Mouse (Mus musculus) liver, embryonic 16.5 days (tissue): ENCODE results near the gene Gm20390. TPM values are rescaled to one million over a fixed set of nuclear protein-coding genes. Genes with fewer than 3 reads are reported as not detected.

ENCODE experiments used
- ATAC-seq: fragments of 200-750 bp; cut with Nextera tagmentation; 2 replicates; pipeline ENCODE4 v1.8.0; 2017; ENCODE audit warnings: low read depth, mild to moderate bottlenecking, moderate number of reproducible peaks, moderate library complexity
- H3K27ac ChIP-seq: fragments of 300-500 bp; sonication (generic); 2 replicates; pipeline ENCODE4 v1.5.1; 2014; ENCODE audit warnings: mild to moderate bottlenecking, low read length
- H3K27me3 ChIP-seq: fragments of 300-500 bp; sonication (generic); 2 replicates; pipeline ENCODE4 v1.6.1; 2014; ENCODE audit warnings: low read depth, low read length, mixed read lengths; ENCODE audit not compliant: control insufficient read depth, insufficient read depth
- H3K36me3 ChIP-seq: fragments of 300-500 bp; sonication (generic); 2 replicates; pipeline ENCODE4 v1.6.1; 2014; ENCODE audit warnings: mild to moderate bottlenecking; ENCODE audit not compliant: control insufficient read depth, insufficient read depth
- H3K4me1 ChIP-seq: fragments of 300-500 bp; sonication (generic); 2 replicates; pipeline ENCODE4 v1.6.1; 2014; ENCODE audit warnings: low read depth, low read length, mixed read lengths; ENCODE audit not compliant: control insufficient read depth
- H3K4me2 ChIP-seq: fragments of 300-500 bp; sonication (generic); 2 replicates; pipeline ENCODE4 v1.6.1; 2014; ENCODE audit warnings: low read depth, low read length, mixed read lengths
- H3K4me3 ChIP-seq: fragments of 300-500 bp; sonication (generic); 2 replicates; pipeline ENCODE4 v1.5.1; 2014; ENCODE audit warnings: low read depth, mild to moderate bottlenecking, low read length
- H3K9ac ChIP-seq: fragments of 300-500 bp; sonication (generic); 2 replicates; pipeline ENCODE4 v1.6.1; 2014; ENCODE audit warnings: low read depth, low read length
- H3K9me3 ChIP-seq: fragments of 300-500 bp; sonication (generic); replicated peaks from 2 replicates; pipeline ENCODE4 v1.6.1; 2016; ENCODE audit warnings: low read length; ENCODE audit not compliant: control insufficient read depth
- WGBS: fragments of 180-500 bp; shearing (Covaris S2); extraction: QIAGEN DNeasy Blood & Tissue Kit; methylation state at CpG from one replicate; pipeline ENCODE4 v1.1.7; 2014; ENCODE audit not compliant: insufficient replicate concordance; 5-methylcytosine and 5-hydroxymethylcytosine counted together
- polyA plus RNA-seq: library from polyadenylated mRNA; unstranded; fragments of >200 nt; fragmentation: Nextera tagmentation; extraction: Ambion mirVana; gene quantifications from 2 replicates; pipeline ENCODE4 v1.2.1, GENCODE M21; 2015

The Gm20390 gene
- polyA plus RNA-seq, 1 experiment from 2014 or later, result 183 TPM

DNA sequence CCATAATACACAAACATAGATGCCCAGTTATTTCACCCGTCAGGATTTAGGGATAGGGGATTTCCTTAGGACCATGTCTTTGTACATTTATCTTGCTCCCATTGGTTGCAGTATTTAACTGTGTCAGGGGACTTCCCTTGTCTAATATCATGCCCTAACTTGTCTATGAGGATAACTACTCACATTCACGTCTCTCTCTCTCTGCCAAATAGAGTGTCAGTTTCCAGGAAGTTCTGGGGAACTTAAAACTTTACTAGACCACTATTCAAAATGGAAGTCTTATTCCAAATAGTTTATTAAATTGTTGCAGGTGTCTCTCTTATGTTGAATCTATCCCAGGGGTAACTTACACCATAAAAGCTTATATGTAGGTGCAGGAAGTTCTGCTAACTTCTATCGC is 56.5 kb downstream of the Gm20390 start:
- Histone ChIP-seq H3K4me1 (no peaks in the 10 kb centered on the region), H3K27me3 (no peaks in the 10 kb centered on the region), H3K4me3 (no peak overlapping the region), H3K9me3 (no peaks in the 10 kb centered on the region), H3K4me2 (no peak overlapping the region), H3K27ac (no peak overlapping the region), H3K9ac (no peak overlapping the region), H3K36me3 (peaks cover 5% of the 10 kb centered on the region)
- no peak for ATAC-seq
- 85% methylated on average over 3 of the region's 3 CpGs for WGBS

DNA sequence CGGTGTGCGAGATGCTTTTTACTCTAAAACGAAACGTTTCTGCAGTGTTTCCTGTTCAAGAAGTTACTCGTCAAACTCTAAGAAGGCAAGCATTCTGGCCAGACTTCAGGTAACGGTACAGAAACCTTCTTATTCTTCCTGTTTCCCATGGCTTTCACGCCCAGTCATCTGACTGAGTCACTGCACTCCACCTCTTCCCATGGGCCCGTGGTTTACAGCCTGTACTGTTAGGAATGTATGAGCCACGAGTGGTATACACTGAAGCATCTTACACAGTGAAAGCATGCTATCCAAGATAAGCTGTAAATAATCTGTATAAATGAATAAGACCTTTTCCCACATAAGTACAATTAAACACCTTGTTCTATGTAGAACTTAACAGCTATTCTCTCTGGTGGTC is 59.3 kb downstream of the Gm20390 start:
- Histone ChIP-seq H3K4me3 (no peak overlapping the region), H3K27ac (no peak overlapping the region), H3K27me3 (no peaks in the 10 kb centered on the region), H3K4me2 (no peak overlapping the region), H3K36me3 (peaks cover 5% of the 10 kb centered on the region), H3K9ac (no peak overlapping the region), H3K4me1 (no peaks in the 10 kb centered on the region), H3K9me3 (no peaks in the 10 kb centered on the region)
- no peak for ATAC-seq
- WGBS, result 70% methylated on average over 9 of the region's 9 CpGs

DNA sequence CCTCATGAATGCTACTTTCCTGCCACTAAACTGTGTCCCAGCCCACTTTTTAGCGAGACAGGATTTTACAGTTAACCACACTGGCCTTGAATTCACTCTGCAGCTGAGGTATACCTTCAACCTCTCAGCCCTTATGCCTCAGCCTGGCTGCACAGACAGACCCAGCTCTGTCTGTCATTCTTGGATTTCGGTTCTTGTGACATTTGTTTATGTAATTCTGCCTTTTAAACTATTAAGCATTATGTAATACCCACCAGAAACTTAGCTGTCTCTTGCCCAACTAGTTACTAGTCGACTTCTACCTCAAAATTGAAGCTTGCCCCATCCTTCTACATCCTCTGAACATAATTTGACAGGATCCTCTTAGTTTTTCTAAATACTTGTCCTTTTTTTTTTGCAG is 60.3 kb downstream of the Gm20390 start:
- 62% methylated on average over 3 of the region's 3 CpGs for WGBS
- Histone ChIP-seq H3K9me3 (no peaks in the 10 kb centered on the region), H3K27me3 (no peaks in the 10 kb centered on the region), H3K9ac (no peak overlapping the region), H3K4me3 (no peak overlapping the region), H3K4me1 (no peaks in the 10 kb centered on the region), H3K27ac (no peak overlapping the region), H3K36me3 (peaks cover 3% of the 10 kb centered on the region), H3K4me2 (no peak overlapping the region)
- no peak for ATAC-seq

DNA sequence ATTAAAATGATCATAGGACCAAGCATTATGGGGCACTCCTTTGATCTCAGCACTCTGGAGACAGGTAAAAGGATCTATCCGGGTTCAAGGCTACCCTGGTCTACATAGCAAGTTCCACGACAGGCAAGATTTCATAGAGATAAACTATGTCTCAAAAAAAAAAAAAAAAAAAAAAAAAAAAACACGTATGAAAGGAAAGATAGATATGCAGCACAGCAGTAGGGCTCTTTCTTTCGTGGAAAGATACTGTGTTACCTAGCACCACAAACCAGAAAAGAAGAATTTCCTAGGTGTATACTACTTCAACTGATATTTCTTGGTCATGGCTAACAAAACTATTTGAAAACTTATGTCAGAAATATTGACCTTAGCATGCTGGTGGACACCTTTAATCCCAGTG is 61.3 kb downstream of the Gm20390 start:
- no peak for ATAC-seq
- H3K4me1 ChIP-seq, result no peaks in the 10 kb centered on the region
- H3K9me3 ChIP-seq, result no peaks in the 10 kb centered on the region
- 57% methylated on average over 4 of the region's 4 CpGs for WGBS
- no peak overlapping the region for H3K4me3 ChIP-seq
- no peak overlapping the region for H3K4me2 ChIP-seq
- no peaks in the 10 kb centered on the region for H3K27me3 ChIP-seq
- H3K36me3 ChIP-seq, result peaks cover 3% of the 10 kb centered on the region
- H3K9ac ChIP-seq, result no peak overlapping the region
- H3K27ac ChIP-seq, result no peak overlapping the region

Other genes starting within 250 kb of the Gm20390 start
- 8.7 and 9.4 TPM in 2 replicates for gene Utp18, start 82.5 kb downstream of the Gm20390 start, polyA plus RNA-seq
- gene Mbtd1, start 82.4 kb downstream of the Gm20390 start, polyA plus RNA-seq, result 5.4 TPM in 2 replicates
- 166 and 169 TPM in 2 replicates for gene Nme2, start 12.0 kb downstream of the Gm20390 start, polyA plus RNA-seq
- gene Nme1, start 228 bp upstream of the Gm20390 start, polyA plus RNA-seq, result 83.1 and 89.6 TPM in 2 replicates
- 10.5 and 11.2 TPM in 2 replicates for gene Spag9, start 27.8 kb upstream of the Gm20390 start, polyA plus RNA-seq
- 11.6 and 11.8 TPM in 2 replicates for gene Tob1, start 243.2 kb upstream of the Gm20390 start, polyA plus RNA-seq